Mouse (Mus musculus): ENCODE measurements at regions not wholly inside any gene's neighbourhood (a gene's known extent, or its start where the extent isn't known, plus 50 kb on each side); places are given as distances from the start of the nearest gene placed in this dataset.

GRCm38 (mm10) chr15:67472979-67473378, 972.3 kb upstream of the Lrrc6 start:
- in situ Hi-C loops (cut with MboI, MseI) = no loop called here

- in situ Hi-C loops (cut with MboI, MseI) = no loop called here
Measured at GRCm38 (mm10) chr15:67471283-67471682, 970.6 kb upstream of the Lrrc6 start.

- in situ Hi-C loops (cut with MboI, MseI) = no loop called here
Measured at GRCm38 (mm10) chr15:67470036-67470435, 969.3 kb upstream of the Lrrc6 start.

GRCm38 (mm10) chr15:67467404-67468345, 967.0 kb upstream of the Lrrc6 start:
- in situ Hi-C loops (cut with MboI, MseI) = no loop called here

- in situ Hi-C loops (cut with MboI, MseI) = no loop called here
Measured at GRCm38 (mm10) chr15:67462863-67463262, 962.2 kb upstream of the Lrrc6 start.

- in situ Hi-C loops (cut with MboI, MseI) = no loop called here
Measured at GRCm38 (mm10) chr15:67460384-67460783, 959.7 kb upstream of the Lrrc6 start.

- in situ Hi-C loops (cut with MboI, MseI) = no loop called here
Measured at GRCm38 (mm10) chr15:67434284-67434683, 933.6 kb upstream of the Lrrc6 start.

GRCm38 (mm10) chr15:67423922-67424321, 923.2 kb upstream of the Lrrc6 start:
- in situ Hi-C loops (cut with MboI, MseI) = no loop called here

- in situ Hi-C loops (cut with MboI, MseI) = no loop called here
Measured at GRCm38 (mm10) chr15:67422277-67422953, 921.7 kb upstream of the Lrrc6 start.

- in situ Hi-C loops (cut with MboI, MseI) = no loop called here
Measured at GRCm38 (mm10) chr15:67420776-67421175, 920.1 kb upstream of the Lrrc6 start.

GRCm38 (mm10) chr15:67419733-67420132, 919.0 kb upstream of the Lrrc6 start:
- in situ Hi-C loops (cut with MboI, MseI) = no loop called here

GRCm38 (mm10) chr15:67417742-67418163, 917.0 kb upstream of the Lrrc6 start:
- in situ Hi-C loops (cut with MboI, MseI) = no loop called here

GRCm38 (mm10) chr15:67415840-67416239, 915.1 kb upstream of the Lrrc6 start:
- in situ Hi-C loops (cut with MboI, MseI) = no loop called here

GRCm38 (mm10) chr15:67414371-67414930, 913.7 kb upstream of the Lrrc6 start:
- in situ Hi-C loops (cut with MboI, MseI) = no loop called here

GRCm38 (mm10) chr15:67413581-67413980, 912.9 kb upstream of the Lrrc6 start:
- in situ Hi-C loops (cut with MboI, MseI) = no loop called here

- in situ Hi-C loops (cut with MboI, MseI) = no loop called here
Measured at GRCm38 (mm10) chr15:67412394-67412793, 911.7 kb upstream of the Lrrc6 start.

- in situ Hi-C loops (cut with MboI, MseI) = no loop called here
Measured at GRCm38 (mm10) chr15:67411657-67412056, 910.9 kb upstream of the Lrrc6 start.

GRCm38 (mm10) chr15:67410012-67410411, 909.3 kb upstream of the Lrrc6 start:
- in situ Hi-C loops (cut with MboI, MseI) = no loop called here

GRCm38 (mm10) chr15:67408871-67409559, 908.3 kb upstream of the Lrrc6 start:
- in situ Hi-C loops (cut with MboI, MseI) = no loop called here

GRCm38 (mm10) chr15:67407244-67407643, 906.5 kb upstream of the Lrrc6 start:
- in situ Hi-C loops (cut with MboI, MseI) = no loop called here

- in situ Hi-C loops (cut with MboI, MseI) = no loop called here
Measured at GRCm38 (mm10) chr15:67405523-67405922, 904.8 kb upstream of the Lrrc6 start.

GRCm38 (mm10) chr15:67405011-67405410, 904.3 kb upstream of the Lrrc6 start:
- in situ Hi-C loops (cut with MboI, MseI) = no loop called here

Data from T-helper 2 cell (primary cell).